Mouse (Mus musculus) embryonic facial prominence, embryonic 11.5 days (tissue): Measurements from ENCODE around the gene Tead1. TPM values are rescaled to one million over a fixed set of nuclear protein-coding genes. Genes with fewer than 3 reads are reported as not detected.

Source experiments
- ATAC-seq: fragments of 200-750 bp; cut with Nextera tagmentation; replicated peaks from 2 replicates; pipeline ENCODE4 v1.8.0; 2017; ENCODE audit warnings: low read depth; ENCODE audit not compliant: insufficient number of reproducible peaks, low FRiP score, low TSS enrichment
- DNase-seq: peaks from one replicate; pipeline ENCODE4 v3.0.0-alpha.2; 2015; ENCODE audit warnings: low spot score
- H3K27ac ChIP-seq: fragments of 300-500 bp; sonication (generic); replicated peaks from 2 replicates; pipeline ENCODE4 v1.5.1; 2014; ENCODE audit warnings: mild to moderate bottlenecking, low read depth, low read length, control low read depth
- H3K27me3 ChIP-seq: fragments of 300-500 bp; sonication (generic); 2 replicates; pipeline ENCODE4 v1.6.1; 2014; ENCODE audit warnings: mild to moderate bottlenecking, low read length, moderate library complexity, mixed read lengths; ENCODE audit not compliant: control insufficient read depth, insufficient read depth
- H3K36me3 ChIP-seq: fragments of 300-500 bp; sonication (generic); replicated peaks from 2 replicates; pipeline ENCODE4 v1.6.1; 2014; ENCODE audit warnings: low read depth, mild to moderate bottlenecking, low read length, moderate library complexity, mixed read lengths; ENCODE audit not compliant: control insufficient read depth, insufficient read depth
- H3K4me1 ChIP-seq: fragments of 300-500 bp; sonication (generic); 2 replicates; pipeline ENCODE4 v1.6.1; 2014; ENCODE audit warnings: low read length, mixed read lengths; ENCODE audit not compliant: control insufficient read depth, insufficient read depth
- H3K4me2 ChIP-seq: fragments of 300-500 bp; sonication (generic); 2 replicates; pipeline ENCODE4 v1.6.1; 2014; ENCODE audit warnings: low read depth, mild to moderate bottlenecking, control low read depth, low read length, moderate library complexity
- H3K4me3 ChIP-seq: fragments of 300-500 bp; sonication (generic); 2 replicates; pipeline ENCODE4 v1.5.1; 2014; ENCODE audit warnings: low read depth, low read length, control low read depth
- H3K9ac ChIP-seq: fragments of 300-500 bp; sonication (generic); replicated peaks from 2 replicates; pipeline ENCODE4 v1.6.1; 2014; ENCODE audit warnings: mild to moderate bottlenecking, control low read depth, low read length
- H3K9me3 ChIP-seq: fragments of 300-500 bp; sonication (generic); replicated peaks from 2 replicates; pipeline ENCODE4 v1.6.1; 2016; ENCODE audit warnings: mild to moderate bottlenecking, low read length, inconsistent platforms, mixed read lengths; ENCODE audit not compliant: control insufficient read depth
- WGBS: fragments of 180-500 bp; shearing (Covaris S2); extraction: QIAGEN DNeasy Blood & Tissue Kit; methylation state at CpG from one replicate; pipeline ENCODE4 v1.1.7; 2014; 5-methylcytosine and 5-hydroxymethylcytosine counted together
- polyA plus RNA-seq: library from polyadenylated mRNA; unstranded; fragments of >200 nt; fragmentation: Nextera tagmentation; extraction: Ambion mirVana; gene quantifications from 2 replicates; pipeline ENCODE4 v1.2.1, GENCODE M21; 2014

Gene Tead1
- polyA plus RNA-seq, result 14.4 and 16.7 TPM in 2 replicates

GRCm38 (mm10) chr7:112679171-112679512 is at the start of gene Tead1:
Gene Tead1, plus strand, starts transcription at chr7:112679318.
- no peaks in the 10 kb centered on the region for H3K4me1 ChIP-seq
- H3K9ac ChIP-seq, result peak within 1 kb of the TSS; percentile 98
- peak within 1 kb of the TSS; percentile 91 for H3K27ac ChIP-seq
- H3K4me2 ChIP-seq, result peak within 1 kb of the TSS; percentile 85
- H3K36me3 ChIP-seq, result no peaks in the 10 kb centered on the region
- H3K27me3 ChIP-seq, result no peaks in the 10 kb centered on the region
- peak; percentile 79 for ATAC-seq
- peak; percentile 95 for DNase-seq
- WGBS, result 0% methylated on average over 54 of the region's 57 CpGs
- peak within 1 kb of the TSS; percentile 96 for H3K4me3 ChIP-seq
- no peaks in the 10 kb centered on the region for H3K9me3 ChIP-seq

- Histone ChIP-seq H3K27me3 (no peaks in the 10 kb centered on the region), H3K4me2 (no peak overlapping the region), H3K9ac (no peak overlapping the region), H3K27ac (no peak overlapping the region), H3K36me3 (no peaks in the 10 kb centered on the region), H3K4me3 (no peak overlapping the region), H3K4me1 (no peaks in the 10 kb centered on the region), H3K9me3 (no peaks in the 10 kb centered on the region)
- DNase-seq, result no peak
- 90% methylated on average over 10 of the region's 10 CpGs for WGBS
- no peak for ATAC-seq
These were observed 44.5 kb upstream of the Tead1 start for GRCm38 (mm10) chr7:112634505-112635213.

GRCm38 (mm10) chr7:112635936-112636335 is 43.2 kb upstream of the Tead1 start:
- H3K9ac ChIP-seq, result no peak overlapping the region
- no peak for ATAC-seq
- H3K36me3 ChIP-seq, result no peaks in the 10 kb centered on the region
- H3K4me2 ChIP-seq, result no peak overlapping the region
- H3K4me1 ChIP-seq, result no peaks in the 10 kb centered on the region
- H3K27ac ChIP-seq, result no peak overlapping the region
- 93% methylated on average over 2 of the region's 2 CpGs for WGBS
- H3K27me3 ChIP-seq, result no peaks in the 10 kb centered on the region
- H3K4me3 ChIP-seq, result no peak overlapping the region
- DNase-seq, result no peak
- no peaks in the 10 kb centered on the region for H3K9me3 ChIP-seq

GRCm38 (mm10) chr7:112643866-112644543 is 35.1 kb upstream of the Tead1 start:
- H3K4me3 ChIP-seq, result no peak overlapping the region
- H3K9me3 ChIP-seq, result no peaks in the 10 kb centered on the region
- no peak overlapping the region for H3K9ac ChIP-seq
- WGBS, result 90% methylated on average over 6 of the region's 6 CpGs
- H3K27me3 ChIP-seq, result no peaks in the 10 kb centered on the region
- DNase-seq (no peak), ATAC-seq (no peak)
- H3K4me2 ChIP-seq, result no peak overlapping the region
- no peaks in the 10 kb centered on the region for H3K36me3 ChIP-seq
- no peak overlapping the region for H3K27ac ChIP-seq
- H3K4me1 ChIP-seq, result no peaks in the 10 kb centered on the region

GRCm38 (mm10) chr7:112644701-112645100 is 34.4 kb upstream of the Tead1 start:
- Histone ChIP-seq H3K9ac (no peak overlapping the region), H3K4me1 (no peaks in the 10 kb centered on the region), H3K9me3 (no peaks in the 10 kb centered on the region), H3K27me3 (no peaks in the 10 kb centered on the region), H3K27ac (no peak overlapping the region), H3K4me3 (no peak overlapping the region), H3K4me2 (no peak overlapping the region), H3K36me3 (no peaks in the 10 kb centered on the region)
- no peak for ATAC-seq
- WGBS, result 84% methylated on average over 6 of the region's 6 CpGs
- DNase-seq, result no peak

GRCm38 (mm10) chr7:112645724-112646123 is 33.4 kb upstream of the Tead1 start:
- Histone ChIP-seq H3K27ac (no peak overlapping the region), H3K27me3 (no peaks in the 10 kb centered on the region), H3K9ac (no peak overlapping the region), H3K9me3 (no peaks in the 10 kb centered on the region), H3K4me2 (no peak overlapping the region), H3K4me1 (no peaks in the 10 kb centered on the region), H3K4me3 (no peak overlapping the region), H3K36me3 (no peaks in the 10 kb centered on the region)
- WGBS, result 89% methylated on average over 2 of the region's 2 CpGs
- DNase-seq, result no peak
- no peak for ATAC-seq

- no peaks in the 10 kb centered on the region for H3K36me3 ChIP-seq
- no peak overlapping the region for H3K9ac ChIP-seq
- H3K27me3 ChIP-seq, result no peaks in the 10 kb centered on the region
- H3K27ac ChIP-seq, result no peak overlapping the region
- DNase-seq (no peak), ATAC-seq (no peak)
- H3K4me3 ChIP-seq, result no peak overlapping the region
- WGBS, result 93% methylated on average over 4 of the region's 4 CpGs
- no peaks in the 10 kb centered on the region for H3K9me3 ChIP-seq
- no peaks in the 10 kb centered on the region for H3K4me1 ChIP-seq
- H3K4me2 ChIP-seq, result no peak overlapping the region
These were observed 31.7 kb upstream of the Tead1 start for GRCm38 (mm10) chr7:112647417-112647816.

GRCm38 (mm10) chr7:112656141-112656662 is 22.9 kb upstream of the Tead1 start:
- Histone ChIP-seq H3K27ac (no peak overlapping the region; the same call in 1 of the 2 replicates), H3K9me3 (no peaks in the 10 kb centered on the region), H3K4me2 (no peak overlapping the region; the same call in 1 of the 2 replicates), H3K9ac (no peak overlapping the region), H3K27me3 (no peaks in the 10 kb centered on the region), H3K36me3 (no peaks in the 10 kb centered on the region), H3K4me3 (no peak overlapping the region), H3K4me1 (no peaks in the 10 kb centered on the region)
- WGBS, result 44% methylated on average over 9 of the region's 9 CpGs
- ATAC-seq (no peak), DNase-seq (peak; percentile 45)
